Mouse (Mus musculus): ENCODE data around the gene Ehd1.

DNA sequence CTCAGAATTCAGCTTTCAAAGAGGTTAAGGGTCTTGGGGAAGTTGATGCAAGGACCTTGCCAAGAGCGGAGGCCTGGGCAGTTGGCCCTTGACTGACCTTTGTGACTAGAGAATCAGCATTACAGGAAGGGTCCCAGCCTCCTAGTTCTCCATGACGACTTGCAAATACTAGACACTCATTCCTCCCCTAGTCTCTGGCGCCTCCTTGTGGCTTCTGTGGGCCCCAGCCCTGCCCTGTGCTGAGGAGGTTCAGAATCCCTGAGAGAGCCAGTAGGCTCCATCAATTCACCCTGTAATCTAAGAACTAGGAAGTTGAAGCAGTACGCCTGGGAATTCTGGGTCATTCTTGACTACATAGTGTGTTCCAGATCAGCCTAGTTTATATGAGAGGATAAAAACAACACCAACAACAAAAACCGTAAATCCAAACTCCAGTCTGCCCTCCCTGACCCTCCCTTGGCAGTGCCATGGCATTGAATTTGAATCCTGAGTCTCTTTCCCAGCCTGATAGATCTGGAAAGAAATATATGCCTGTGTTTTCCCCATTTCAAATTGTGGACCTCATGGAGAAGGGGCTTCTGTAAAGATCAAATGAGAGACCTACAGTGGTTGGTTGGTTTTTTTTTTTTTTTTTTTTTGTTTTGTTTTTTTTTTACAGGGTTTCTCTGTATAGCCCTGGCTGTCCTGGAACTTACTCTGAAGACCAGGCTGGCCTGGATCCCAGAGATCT, 28.4 kb downstream of the Ehd1 start:
- TF ChIP-seq POLR2A (IDR thresholded peaks at IDR 0.05; ENCODE audit: borderline replicate concordance, low read depth, low read length) (no peak), CTCF (IDR thresholded peaks at IDR 0.05; ENCODE audit: low read depth, low read length) (peak; percentile 91)

All from bone marrow macrophage, adult 2 months (primary cell).